Mouse (Mus musculus) A20 (cell line): ENCODE measurements around the gene Olfr616.
"Not testable (repeated sequence)": the region's sequence is repeated elsewhere in the genome, so short reads cannot be mapped to it uniquely, and the experiment has no call there.

Experiments used
- DNase-seq: peaks from one replicate; pipeline ENCODE4 v3.0.0-alpha.2; 2011; ENCODE audit warnings: low read depth, low spot score

Gene Olfr616

GRCm38 (mm10) chr7:103569043-103569442, at the start of gene Olfr616:
Olfr616 (minus strand) TSS chr7:103569143.
- DNase-seq, result no peak

GRCm38 (mm10) chr7:103612434-103612833, 43.5 kb upstream of the Olfr616 start, which contains the start of gene Olfr620:
Olfr620 (minus strand) TSS chr7:103612534.
- DNase-seq, result no peak

GRCm38 (mm10) chr7:103607425-103607824, 38.5 kb upstream of the Olfr616 start:
- no peak for DNase-seq

- no peak for DNase-seq
These were observed 31.3 kb upstream of the Olfr616 start, which contains the start of gene Olfr619 for GRCm38 (mm10) chr7:103600275-103600674. Olfr619 (plus strand) TSS chr7:103600575.

GRCm38 (mm10) chr7:103589803-103590202, 20.9 kb upstream of the Olfr616 start, which contains the start of gene Olfr618:
Olfr618 (plus strand) TSS chr7:103590103.
- DNase-seq, result no peak

- no peak for DNase-seq
These were observed 3.8 kb upstream of the Olfr616 start, which contains the start of gene Olfr617 for GRCm38 (mm10) chr7:103572761-103573160. Olfr617 (plus strand) TSS chr7:103573061.

- DNase-seq, result no peak
These were observed 13.2 kb downstream of the Olfr616 start, which contains the start of gene Olfr615 for GRCm38 (mm10) chr7:103555779-103556178. Olfr615 (plus strand) TSS chr7:103556079.

- DNase-seq, result no peak
These were observed 21.2 kb downstream of the Olfr616 start, which contains the start of gene Olfr613 for GRCm38 (mm10) chr7:103547774-103548173. Olfr613 (plus strand) TSS chr7:103548074.

- not testable (repeated sequence) for DNase-seq
These were observed 26.3 kb downstream of the Olfr616 start, which contains the start of gene Olfr612 for GRCm38 (mm10) chr7:103542617-103543016. Olfr612 (minus strand) TSS chr7:103542717.

GRCm38 (mm10) chr7:103520746-103521145, 48.2 kb downstream of the Olfr616 start, which contains the start of gene Olfr611:
Olfr611 (minus strand) TSS chr7:103520846.
- DNase-seq, result not testable (repeated sequence)
